Mouse (Mus musculus) embryonic facial prominence, embryonic 11.5 days (tissue): Measurements from ENCODE around the gene Gm20834. TPM values are rescaled to one million over a fixed set of nuclear protein-coding genes. Genes with fewer than 3 reads are reported as not detected.
"Not testable (repeated sequence)": the region's sequence is repeated elsewhere in the genome, so short reads cannot be mapped to it uniquely, and the experiment has no call there.

ENCODE experiments used
- ATAC-seq: fragments of 200-750 bp; cut with Nextera tagmentation; replicated peaks from 2 replicates; pipeline ENCODE4 v1.8.0; 2017; ENCODE audit warnings: low read depth; ENCODE audit not compliant: insufficient number of reproducible peaks, low FRiP score, low TSS enrichment
- DNase-seq: peaks from one replicate; pipeline ENCODE4 v3.0.0-alpha.2; 2015; ENCODE audit warnings: low spot score
- H3K27ac ChIP-seq: fragments of 300-500 bp; sonication (generic); replicated peaks from 2 replicates; pipeline ENCODE4 v1.5.1; 2014; ENCODE audit warnings: mild to moderate bottlenecking, low read depth, low read length, control low read depth
- H3K27me3 ChIP-seq: fragments of 300-500 bp; sonication (generic); 2 replicates; pipeline ENCODE4 v1.6.1; 2014; ENCODE audit warnings: mild to moderate bottlenecking, low read length, moderate library complexity, mixed read lengths; ENCODE audit not compliant: control insufficient read depth, insufficient read depth
- H3K36me3 ChIP-seq: fragments of 300-500 bp; sonication (generic); replicated peaks from 2 replicates; pipeline ENCODE4 v1.6.1; 2014; ENCODE audit warnings: low read depth, mild to moderate bottlenecking, low read length, moderate library complexity, mixed read lengths; ENCODE audit not compliant: control insufficient read depth, insufficient read depth
- H3K4me1 ChIP-seq: fragments of 300-500 bp; sonication (generic); 2 replicates; pipeline ENCODE4 v1.6.1; 2014; ENCODE audit warnings: low read length, mixed read lengths; ENCODE audit not compliant: control insufficient read depth, insufficient read depth
- H3K4me2 ChIP-seq: fragments of 300-500 bp; sonication (generic); 2 replicates; pipeline ENCODE4 v1.6.1; 2014; ENCODE audit warnings: low read depth, mild to moderate bottlenecking, control low read depth, low read length, moderate library complexity
- H3K4me3 ChIP-seq: fragments of 300-500 bp; sonication (generic); 2 replicates; pipeline ENCODE4 v1.5.1; 2014; ENCODE audit warnings: low read depth, low read length, control low read depth
- H3K9ac ChIP-seq: fragments of 300-500 bp; sonication (generic); replicated peaks from 2 replicates; pipeline ENCODE4 v1.6.1; 2014; ENCODE audit warnings: mild to moderate bottlenecking, control low read depth, low read length
- H3K9me3 ChIP-seq: fragments of 300-500 bp; sonication (generic); replicated peaks from 2 replicates; pipeline ENCODE4 v1.6.1; 2016; ENCODE audit warnings: mild to moderate bottlenecking, low read length, inconsistent platforms, mixed read lengths; ENCODE audit not compliant: control insufficient read depth
- WGBS: fragments of 180-500 bp; shearing (Covaris S2); extraction: QIAGEN DNeasy Blood & Tissue Kit; methylation state at CpG from one replicate; pipeline ENCODE4 v1.1.7; 2014; 5-methylcytosine and 5-hydroxymethylcytosine counted together
- polyA plus RNA-seq: library from polyadenylated mRNA; unstranded; fragments of >200 nt; fragmentation: Nextera tagmentation; extraction: Ambion mirVana; gene quantifications from 2 replicates; pipeline ENCODE4 v1.2.1, GENCODE M21; 2014

The Gm20834 gene
- not detected in 2 replicates for polyA plus RNA-seq

DNA sequence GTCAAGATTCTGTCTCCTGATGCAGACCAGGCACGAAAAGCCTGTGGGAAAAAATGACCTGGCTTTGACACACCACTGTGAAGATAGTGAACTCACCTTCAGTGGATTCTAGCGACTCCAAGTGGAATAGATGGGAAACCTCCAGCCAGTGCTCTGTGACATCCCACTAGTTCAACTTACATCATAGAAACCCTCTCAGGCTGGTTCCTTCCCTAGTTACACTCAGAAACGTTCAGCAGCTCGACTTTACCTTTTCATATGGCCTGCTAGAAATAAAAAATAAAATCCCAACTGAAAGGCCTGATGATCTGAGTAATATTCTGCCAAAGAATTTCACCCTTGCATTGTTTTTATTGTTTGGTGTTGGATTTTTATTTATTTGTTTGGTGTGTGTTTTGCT, at the start of gene Gm20834:
TSS of gene Gm20834 (minus strand) at position 101 of the 400 bp plus-strand sequence.
- not testable (repeated sequence) for H3K36me3 ChIP-seq, DNase-seq, H3K4me1 ChIP-seq, ATAC-seq, H3K4me2 ChIP-seq, H3K9me3 ChIP-seq, H3K4me3 ChIP-seq, H3K27ac ChIP-seq, H3K9ac ChIP-seq, H3K27me3 ChIP-seq
- 50% methylated on average over 4 of the region's 4 CpGs for WGBS

Other genes starting within 250 kb of the Gm20834 start
- not detected in 2 replicates for gene Gm21310, start 177.4 kb downstream of the Gm20834 start, polyA plus RNA-seq
- not detected in 2 replicates for gene Gm28510, start 88.1 kb upstream of the Gm20834 start, polyA plus RNA-seq
- gene Gm20737, start 211.5 kb upstream of the Gm20834 start, polyA plus RNA-seq, result not detected in 2 replicates
- not detected in 2 replicates for gene Gm21775, start 228.9 kb upstream of the Gm20834 start, polyA plus RNA-seq